Mouse (Mus musculus) MEL (cell line): Measurements from ENCODE around the gene Dnajc5. TPM values are rescaled to one million over a fixed set of nuclear protein-coding genes. Genes with fewer than 3 reads are reported as not detected.
A peak's percentile ranks its signal among the peaks of the same experiment; 100 is the strongest.

Experiments
- DNase-seq: peaks from one replicate; pipeline ENCODE4 v3.0.0; 2011; ENCODE audit warnings: low read depth, low spot score
- H3K27ac ChIP-seq: 2 replicates; pipeline ENCODE4 v1.5.1; 2012; ENCODE audit warnings: low read depth, mild to moderate bottlenecking, control low read depth, low read length, moderate library complexity; ENCODE audit not compliant: control insufficient read depth
- H3K27me3 ChIP-seq, 2 experiments: fragments of 150-350 bp in 1 of 2; sonication (generic) in 1 of 2; 2 replicates each; pipeline ENCODE4 v1.6.1; 2012; ENCODE audit warnings: low read length in 2 of 2, mild to moderate bottlenecking in 2 of 2, improper control_type of control experiment in 1 of 2, moderate library complexity in 1 of 2; ENCODE audit not compliant: insufficient read depth in 2 of 2, control insufficient read depth in 1 of 2
- H3K36me3 ChIP-seq, 2 experiments: 2 replicates each; pipeline ENCODE4 v1.6.1; 2012 to 2014; ENCODE audit warnings: low read length in 2 of 2, improper control_type of control experiment in 1 of 2, inconsistent platforms in 1 of 2, mild to moderate bottlenecking in 1 of 2; ENCODE audit not compliant: insufficient read depth in 2 of 2, control insufficient read depth in 1 of 2
- H3K4me1 ChIP-seq, 2 experiments: fragments of 150-350 bp in 1 of 2; sonication (generic) in 1 of 2; 2 replicates each; pipeline ENCODE4 v1.6.1; 2012; ENCODE audit warnings: low read length in 2 of 2, improper control_type of control experiment in 1 of 2, mild to moderate bottlenecking in 1 of 2; ENCODE audit not compliant: insufficient read depth in 2 of 2, control insufficient read depth in 1 of 2
- H3K4me3 ChIP-seq, 2 experiments: fragments of 150-350 bp in 1 of 2; sonication (generic) in 1 of 2; 2 replicates each; pipeline ENCODE4 v1.5.1; 2012; ENCODE audit warnings: low read depth in 2 of 2, low read length in 2 of 2, mild to moderate bottlenecking in 2 of 2, moderate library complexity in 2 of 2, control low read depth in 1 of 2, improper control_type of control experiment in 1 of 2; ENCODE audit not compliant: control insufficient read depth in 1 of 2, insufficient read depth in 1 of 2
- H3K79me2 ChIP-seq: 2 replicates; pipeline ENCODE4 v1.6.1; 2012; ENCODE audit warnings: mild to moderate bottlenecking, low read length, moderate library complexity; ENCODE audit not compliant: control insufficient read depth, poor library complexity, insufficient read depth
- H3K9ac ChIP-seq: 2 replicates; pipeline ENCODE4 v1.6.1; 2012; ENCODE audit warnings: low read depth, mild to moderate bottlenecking, control low read depth, low read length, moderate library complexity; ENCODE audit not compliant: control insufficient read depth, poor library complexity, severe bottlenecking
- H3K9me3 ChIP-seq: fragments of 150-350 bp; sonication (generic); replicated peaks from 2 replicates; pipeline ENCODE4 v1.6.1; 2012; ENCODE audit warnings: mild to moderate bottlenecking, low read length, improper control_type of control experiment, moderate library complexity; ENCODE audit not compliant: insufficient read depth
- BHLHE40 ChIP-seq: IDR thresholded peaks from 2 replicates; pipeline ENCODE4 v1.6.1; 2012; ENCODE audit warnings: low read depth, mild to moderate bottlenecking, inconsistent platforms, low read length, improper control_type of control experiment, borderline replicate concordance
- CHD1 ChIP-seq: IDR thresholded peaks from 2 replicates; pipeline ENCODE4 v1.6.1; 2012; ENCODE audit warnings: low read depth, mild to moderate bottlenecking, inconsistent platforms, low read length, improper control_type of control experiment
- CHD2 ChIP-seq: IDR thresholded peaks from 2 replicates; pipeline ENCODE4 v1.6.1; 2011; ENCODE audit warnings: low read length, improper control_type of control experiment
- CTCF ChIP-seq, 3 experiments: IDR thresholded peaks in 2 of 3; conservative IDR thresholded peaks in 1 of 3; 2 replicates each; pipeline ENCODE4 v1.5.1; 2011 to 2012; ENCODE audit warnings: low read length in 3 of 3, low read depth in 2 of 3, mild to moderate bottlenecking in 2 of 3, improper control_type of control experiment in 1 of 3, inconsistent platforms in 1 of 3, mixed read lengths in 1 of 3, moderate library complexity in 1 of 3; ENCODE audit not compliant: control insufficient read depth in 1 of 3, insufficient read depth in 1 of 3, poor library complexity in 1 of 3, severe bottlenecking in 1 of 3
- ELF1 ChIP-seq: IDR thresholded peaks from 2 replicates; pipeline ENCODE4 v1.6.1; 2014; ENCODE audit warnings: low read depth, mild to moderate bottlenecking, inconsistent platforms, low read length, improper control_type of control experiment, moderate library complexity
- ETS1 ChIP-seq: IDR thresholded peaks from 2 replicates; pipeline ENCODE4 v1.6.1; 2012; ENCODE audit warnings: low read depth, mild to moderate bottlenecking, inconsistent platforms, low read length, improper control_type of control experiment, moderate library complexity
- GABPA ChIP-seq: IDR thresholded peaks from 2 replicates; pipeline ENCODE4 v1.6.1; 2012; ENCODE audit warnings: low read depth, mild to moderate bottlenecking, inconsistent platforms, low read length, improper control_type of control experiment, moderate library complexity
- GATA1 ChIP-seq: IDR thresholded peaks from 2 replicates; pipeline ENCODE4 v1.6.1; 2011; ENCODE audit warnings: low read depth, low read length, improper control_type of control experiment
- HCFC1 ChIP-seq: IDR thresholded peaks from 2 replicates; pipeline ENCODE4 v1.6.1; 2012; ENCODE audit warnings: low read depth, mild to moderate bottlenecking, inconsistent platforms, low read length, improper control_type of control experiment, moderate library complexity
- JUND ChIP-seq: IDR thresholded peaks from 2 replicates; pipeline ENCODE4 v1.6.1; 2011; ENCODE audit warnings: low read depth, mild to moderate bottlenecking, improper control_type of control experiment, low read length
- MAX ChIP-seq: IDR thresholded peaks from 2 replicates; pipeline ENCODE4 v1.6.1; 2011; ENCODE audit warnings: low read length, improper control_type of control experiment
- MYB ChIP-seq: IDR thresholded peaks from 2 replicates; pipeline ENCODE4 v1.6.1; 2011; ENCODE audit warnings: mild to moderate bottlenecking, low read depth, low read length, improper control_type of control experiment
- MYC ChIP-seq: IDR thresholded peaks from 2 replicates; pipeline ENCODE4 v1.6.1; 2011; ENCODE audit warnings: low read depth, mild to moderate bottlenecking, low read length, improper control_type of control experiment, moderate library complexity
- NELFE ChIP-seq: IDR thresholded peaks from 2 replicates; pipeline ENCODE4 v1.6.1; 2011; ENCODE audit warnings: low read depth, low read length, improper control_type of control experiment
- NRF1 ChIP-seq: IDR thresholded peaks from 2 replicates; pipeline ENCODE4 v1.6.1; 2014; ENCODE audit warnings: low read depth, mild to moderate bottlenecking, inconsistent platforms, low read length, improper control_type of control experiment, moderate library complexity; ENCODE audit not compliant: poor library complexity, insufficient read depth, severe bottlenecking
- POLR2AphosphoS2 ChIP-seq: IDR thresholded peaks from 2 replicates; pipeline ENCODE4 v1.6.1; 2011; ENCODE audit warnings: low read length, improper control_type of control experiment
- POLR2AphosphoS5 ChIP-seq: IDR thresholded peaks from 2 replicates; pipeline ENCODE4 v1.6.1; 2012; ENCODE audit warnings: low read depth, borderline replicate concordance, mild to moderate bottlenecking, inconsistent platforms, low read length, moderate library complexity, mixed read lengths
- RAD21 ChIP-seq: IDR thresholded peaks from 2 replicates; pipeline ENCODE4 v1.6.1; 2011; ENCODE audit warnings: mild to moderate bottlenecking, low read depth, low read length, improper control_type of control experiment
- SIN3A ChIP-seq: IDR thresholded peaks from 2 replicates; pipeline ENCODE4 v1.6.1; 2012; ENCODE audit warnings: low read length, improper control_type of control experiment, inconsistent platforms
- SMC3 ChIP-seq: IDR thresholded peaks from 2 replicates; pipeline ENCODE4 v1.6.1; 2011; ENCODE audit warnings: low read depth, low read length, improper control_type of control experiment
- TAL1 ChIP-seq: IDR thresholded peaks from 2 replicates; pipeline ENCODE4 v1.6.1; 2012; ENCODE audit warnings: mild to moderate bottlenecking, inconsistent platforms, low read length, moderate library complexity, mixed read lengths
- TCF12 ChIP-seq: IDR thresholded peaks from 2 replicates; pipeline ENCODE4 v1.6.1; 2014; ENCODE audit warnings: low read depth, mild to moderate bottlenecking, inconsistent platforms, low read length, improper control_type of control experiment, moderate library complexity
- USF2 ChIP-seq, 2 experiments: IDR thresholded peaks; 2 replicates each; pipeline ENCODE4 v1.6.1; 2011 to 2012; ENCODE audit warnings: improper control_type of control experiment in 2 of 2, low read length in 2 of 2, borderline replicate concordance in 1 of 2, inconsistent platforms in 1 of 2, low read depth in 1 of 2, mild to moderate bottlenecking in 1 of 2; ENCODE audit not compliant: insufficient read depth in 1 of 2
- ZC3H11A ChIP-seq: IDR thresholded peaks from 2 replicates; pipeline ENCODE4 v1.6.1; 2012; ENCODE audit warnings: low read depth, mild to moderate bottlenecking, inconsistent platforms, low read length, improper control_type of control experiment
- ZKSCAN1 ChIP-seq: IDR thresholded peaks from 2 replicates; pipeline ENCODE4 v1.6.1; 2012; ENCODE audit warnings: low read depth, mild to moderate bottlenecking, inconsistent platforms, low read length, improper control_type of control experiment, moderate library complexity
- ZMIZ1 ChIP-seq: IDR thresholded peaks from 2 replicates; pipeline ENCODE4 v1.6.1; 2012; ENCODE audit warnings: low read depth, mild to moderate bottlenecking, inconsistent platforms, low read length, improper control_type of control experiment, moderate library complexity
- ZNF384 ChIP-seq: IDR thresholded peaks from 2 replicates; pipeline ENCODE4 v1.6.1; 2012; ENCODE audit warnings: low read depth, mild to moderate bottlenecking, inconsistent platforms, low read length, improper control_type of control experiment
- polyA plus RNA-seq, 2 experiments: library from polyadenylated mRNA; stranded (reverse) in 1 of 2; unstranded in 1 of 2; fragments of >175 nt in 1 of 2; fragments of >200 nt in 1 of 2; gene quantifications; 2 replicates each; pipeline versions ENCODE4 v1.2.1 to v1.2.4; 2012; ENCODE audit warnings: low replicate concordance in 2 of 2, low read depth in 1 of 2; ENCODE audit not compliant: insufficient read length in 2 of 2, insufficient read depth in 1 of 2, missing spikeins in 1 of 2
- total RNA-seq: library from RNA; depleted of rRNA; stranded (reverse); fragments of 300-350 nt; gene quantifications from 2 replicates; pipeline ENCODE4 v1.2.3, GENCODE M21; 2012

Dnajc5 gene
- total and polyA plus RNA-seq, 3 experiments: 51.9 to 338 (median 57.9) TPM

GRCm38 (mm10) chr2:181593042-181593421 is 72.7 kb downstream of the Dnajc5 start (continued):
- no peak; the same call in 1 of the 2 replicates for TF ChIP-seq POLR2AphosphoS2
- no peak for TF ChIP-seq BHLHE40
- TF ChIP-seq NRF1: no peak
- 0 out of 2 replicates have a peak, but pooled peaks have one; percentile 4 for TF ChIP-seq ETS1
- TF ChIP-seq CTCF (IDR thresholded peaks at IDR 0.05 in 2 of 3, conservative IDR thresholded peaks at IDR 0.05 in 1 of 3; ENCODE audit: control insufficient read depth in 1 of 3, insufficient read depth in 1 of 3, low read depth in 2 of 3, low read length in 3 of 3, poor library complexity in 1 of 3, severe bottlenecking in 1 of 3): no peak
- no peak for TF ChIP-seq ZC3H11A
- TF ChIP-seq MYC: no peak
- TF ChIP-seq MAX: no peak; the same call in 1 of the 2 replicates
- TF ChIP-seq TAL1: no peak; the same call in 1 of the 2 replicates
- peak; percentile 86 for TF ChIP-seq SIN3A
- TF ChIP-seq POLR2AphosphoS5: no peak
- TF ChIP-seq HCFC1: peak; percentile 44

- Histone ChIP-seq H3K9me3 (no peaks in the 10 kb centered on the region), H3K36me3 (peaks cover 0 to 12% of the 10 kb centered on the region in 2 experiments; a peak in 2 of 4 replicates), H3K9ac (no peak overlapping the region), H3K79me2 (peaks cover 14% of the 10 kb centered on the region), H3K4me3 (no peak overlapping the region; a peak in 1 of 4 replicates), H3K27me3 (no peaks in the 10 kb centered on the region), H3K27ac (peak overlapping the region; percentile 90; the same call in 1 of the 2 replicates), H3K4me1 (peaks cover 3 to 27% of the 10 kb centered on the region in 2 experiments)
- no peak for TF ChIP-seq CHD2
- TF ChIP-seq MYC: no peak
- TF ChIP-seq ZMIZ1: no peak
- TF ChIP-seq TAL1: no peak
- no peak for DNase-seq
These were observed 73.7 kb downstream of the Dnajc5 start for GRCm38 (mm10) chr2:181593937-181594336.

DNA sequence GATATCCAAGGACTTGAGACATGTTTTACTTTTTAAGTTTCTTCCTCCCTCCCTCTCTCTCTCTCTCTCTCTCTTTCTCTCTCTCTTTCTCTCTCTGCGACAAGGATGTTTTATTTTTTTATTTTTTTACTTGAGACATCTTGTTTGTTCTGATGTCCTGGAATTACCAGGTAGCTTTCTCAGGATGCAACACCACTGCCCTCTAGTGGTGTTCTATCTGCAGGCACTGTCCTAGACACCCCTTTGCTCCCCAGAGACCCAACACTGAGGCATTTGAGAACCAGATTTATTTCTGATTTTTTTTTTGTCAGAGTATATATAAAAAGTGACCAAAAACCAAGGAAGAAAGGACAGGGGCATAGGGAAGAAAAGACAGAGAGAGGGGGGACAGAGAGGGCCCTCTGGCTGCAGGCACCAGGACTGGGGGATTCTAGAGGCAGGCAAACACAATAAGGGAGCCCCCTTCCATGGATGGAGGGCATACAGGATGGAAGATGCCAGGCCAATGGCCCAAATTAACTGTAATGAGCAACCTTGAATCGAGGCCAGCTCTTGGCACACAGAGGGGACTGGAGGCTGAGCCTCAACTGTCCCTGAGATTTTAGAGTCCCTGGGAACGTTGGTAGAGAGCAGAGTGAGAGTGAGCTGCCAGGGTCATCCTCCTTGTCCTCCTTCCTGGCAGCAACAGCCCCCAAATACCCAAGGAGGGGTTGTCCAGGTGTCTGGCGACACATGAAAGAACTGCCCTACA is 74.8 kb downstream of the Dnajc5 start:
- Histone ChIP-seq H3K9ac (no peak overlapping the region), H3K4me1 (peaks cover 5 to 34% of the 10 kb centered on the region in 2 experiments), H3K27ac (no peak overlapping the region), H3K27me3 (no peaks in the 10 kb centered on the region), H3K79me2 (peaks cover 14% of the 10 kb centered on the region), H3K36me3 (peaks cover 0 to 12% of the 10 kb centered on the region in 2 experiments; a peak in 2 of 4 replicates), H3K4me3 (no peak overlapping the region), H3K9me3 (no peaks in the 10 kb centered on the region)
- DNase-seq: peak; percentile 66
- TF ChIP-seq MAX (no peak), POLR2AphosphoS5 (no peak), SIN3A (0 out of 2 replicates have a peak, but pooled peaks have one; percentile 35), CHD1 (no peak), MYC (no peak), SMC3 (peak; percentile 74), MYB (no peak), JUND (no peak), ZKSCAN1 (no peak), USF2 (IDR thresholded peaks at IDR 0.05; ENCODE audit: borderline replicate concordance in 1 of 2, insufficient read depth in 1 of 2, low read depth in 1 of 2, low read length in 2 of 2) (no peak), GATA1 (no peak), ELF1 (no peak), RAD21 (peak; percentile 86), GABPA (no peak), TCF12 (no peak), ZMIZ1 (no peak), CTCF (IDR thresholded peaks at IDR 0.05 in 2 of 3, conservative IDR thresholded peaks at IDR 0.05 in 1 of 3; ENCODE audit: control insufficient read depth in 1 of 3, insufficient read depth in 1 of 3, low read depth in 2 of 3, low read length in 3 of 3, poor library complexity in 1 of 3, severe bottlenecking in 1 of 3) (peak; percentile 71 to 86 (median 83)), NELFE (no peak), ZNF384 (peak; percentile 71)
